Mouse (Mus musculus) hindbrain, postnatal 0 days (tissue): ENCODE results near the gene 9130008F23Rik. TPM values are rescaled to one million over a fixed set of nuclear protein-coding genes. Genes with fewer than 3 reads are reported as not detected.

Experiments
- ATAC-seq: fragments of 200-750 bp; cut with Nextera tagmentation; 2 replicates; pipeline ENCODE4 v1.8.0; 2017; ENCODE audit warnings: mild to moderate bottlenecking, moderate TSS enrichment, moderate library complexity
- DNase-seq: peaks from one replicate; pipeline ENCODE4 v3.0.0-alpha.2; 2015; ENCODE audit warnings: low spot score
- H3K27ac ChIP-seq: fragments of 300-500 bp; sonication (generic); 2 replicates; pipeline ENCODE4 v1.5.1; 2014; ENCODE audit warnings: mild to moderate bottlenecking
- H3K27me3 ChIP-seq: fragments of 300-500 bp; sonication (generic); 2 replicates; pipeline ENCODE4 v1.6.1; 2014; ENCODE audit warnings: low read length, mixed read lengths; ENCODE audit not compliant: insufficient read depth
- H3K36me3 ChIP-seq: fragments of 300-500 bp; sonication (generic); 2 replicates; pipeline ENCODE4 v1.6.1; 2014; ENCODE audit warnings: low read length, mixed read lengths; ENCODE audit not compliant: insufficient read depth
- H3K4me1 ChIP-seq: fragments of 300-500 bp; sonication (generic); 2 replicates; pipeline ENCODE4 v1.6.1; 2014; ENCODE audit warnings: antibody characterized with exemption, low read length, mixed read lengths; ENCODE audit not compliant: insufficient read depth
- H3K4me2 ChIP-seq: fragments of 300-500 bp; sonication (generic); 2 replicates; pipeline ENCODE4 v1.6.1; 2014; ENCODE audit warnings: low read depth, mild to moderate bottlenecking, low read length, moderate library complexity, mixed read lengths
- H3K4me3 ChIP-seq: fragments of 300-500 bp; sonication (generic); 2 replicates; pipeline ENCODE4 v1.5.1; 2014; ENCODE audit warnings: low read length
- H3K9ac ChIP-seq: fragments of 300-500 bp; sonication (generic); replicated peaks from 2 replicates; pipeline ENCODE4 v1.6.1; 2014; ENCODE audit warnings: mild to moderate bottlenecking, low read length, moderate library complexity, mixed read lengths
- H3K9me3 ChIP-seq: fragments of 300-500 bp; sonication (generic); 2 replicates; pipeline ENCODE4 v1.6.1; 2016; ENCODE audit warnings: low read length, mixed read lengths
- CTCF ChIP-seq: IDR thresholded peaks from 2 replicates; pipeline ENCODE4 v1.5.1; 2016; ENCODE audit warnings: antibody characterized with exemption, control low read depth, low read depth
- WGBS: fragments of 180-500 bp; shearing (Covaris S2); extraction: QIAGEN DNeasy Blood & Tissue Kit; methylation state at CpG from one replicate; pipeline ENCODE4 v1.1.7; 2014; 5-methylcytosine and 5-hydroxymethylcytosine counted together
- polyA plus RNA-seq: library from polyadenylated mRNA; unstranded; fragments of >200 nt; fragmentation: Nextera tagmentation; extraction: Ambion mirVana; gene quantifications from 2 replicates; pipeline ENCODE4 v1.2.1, GENCODE M21; 2015
- total RNA-seq: library from RNA; depleted of rRNA; stranded (reverse); fragments of >200 nt; gene quantifications from 2 replicates; pipeline ENCODE4 v1.2.3, GENCODE M21; 2014; rRNA removed

Gene 9130008F23Rik
- total RNA-seq (1.2 and 1.9 TPM in 2 replicates), polyA plus RNA-seq (0.89 TPM in 2 replicates)

- Histone ChIP-seq H3K27me3 (no peaks in the 10 kb centered on the region), H3K27ac (no peak within 1 kb of the TSS), H3K4me3 (peak within 1 kb of the TSS; percentile 55), H3K4me1 (peaks cover 7% of the 10 kb centered on the region; the same call in 1 of the 2 replicates), H3K36me3 (no peaks in the 10 kb centered on the region), H3K9ac (peak within 1 kb of the TSS; percentile 48), H3K4me2 (peak within 1 kb of the TSS; percentile 91), H3K9me3 (no peaks in the 10 kb centered on the region)
- peak; percentile 39 for DNase-seq
- WGBS: under 1% methylated on average over 40 of the region's 40 CpGs
- peak; percentile 66 for ATAC-seq
- TF ChIP-seq CTCF: no peak
Observed at GRCm38 (mm10) chr17:40879924-40880691, at the start of gene 9130008F23Rik. Gene 9130008F23Rik, minus strand, starts transcription at chr17:40880559.

- no peak overlapping the region for H3K4me3 ChIP-seq
- H3K9ac ChIP-seq: no peak overlapping the region
- TF ChIP-seq CTCF: no peak
- no peak overlapping the region for H3K27ac ChIP-seq
- 100% methylated on average over 1 of the region's 2 CpGs for whole genome bisulfite sequencing
- H3K4me1 ChIP-seq: no peaks in the 10 kb centered on the region
- H3K36me3 ChIP-seq: no peaks in the 10 kb centered on the region
- no peaks in the 10 kb centered on the region for H3K27me3 ChIP-seq
- no peak for ATAC-seq
- no peaks in the 10 kb centered on the region for H3K9me3 ChIP-seq
- H3K4me2 ChIP-seq: no peak overlapping the region
- DNase-seq: no peak
Observed at GRCm38 (mm10) chr17:40915499-40915898, 35.1 kb upstream of the 9130008F23Rik start.

GRCm38 (mm10) chr17:40914250-40914649, 33.9 kb upstream of the 9130008F23Rik start, which contains the start of gene Glyatl3:
Gene Glyatl3, minus strand, starts transcription at chr17:40914350.
- no peaks in the 10 kb centered on the region for H3K9me3 ChIP-seq
- no peak for ATAC-seq
- 94% methylated on average over 2 of the region's 2 CpGs for WGBS

GRCm38 (mm10) chr17:40904721-40905154, 24.4 kb upstream of the 9130008F23Rik start:
- no peak overlapping the region for H3K9ac ChIP-seq
- H3K27me3 ChIP-seq: no peaks in the 10 kb centered on the region
- peak overlapping the region; percentile 48 for H3K4me2 ChIP-seq
- no peaks in the 10 kb centered on the region for H3K4me1 ChIP-seq
- no peaks in the 10 kb centered on the region for H3K9me3 ChIP-seq
- ATAC-seq: peak; percentile 78
- no peak for TF ChIP-seq CTCF
- DNase-seq: peak; percentile 20
- H3K4me3 ChIP-seq: peak overlapping the region; percentile 18
- no peaks in the 10 kb centered on the region for H3K36me3 ChIP-seq
- H3K27ac ChIP-seq: no peak overlapping the region
- 6% methylated on average over 14 of the region's 14 CpGs for WGBS

More at GRCm38 (mm10) chr17:40914250-40914649, 33.9 kb upstream of the 9130008F23Rik start, which contains the start of gene Glyatl3:
- DNase-seq: no peak
- Histone ChIP-seq H3K36me3 (no peaks in the 10 kb centered on the region), H3K4me3 (no peak within 1 kb of the TSS), H3K9ac (no peak within 1 kb of the TSS), H3K27ac (no peak within 1 kb of the TSS), H3K27me3 (no peaks in the 10 kb centered on the region), H3K4me1 (no peaks in the 10 kb centered on the region), H3K4me2 (no peak within 1 kb of the TSS)
- TF ChIP-seq CTCF: no peak

GRCm38 (mm10) chr17:40904056-40904597, 23.8 kb upstream of the 9130008F23Rik start:
- no peaks in the 10 kb centered on the region for H3K36me3 ChIP-seq
- H3K9me3 ChIP-seq: no peaks in the 10 kb centered on the region
- no peak for TF ChIP-seq CTCF
- peak overlapping the region; percentile 48 for H3K4me2 ChIP-seq
- no peak overlapping the region for H3K27ac ChIP-seq
- DNase-seq (peak; percentile 4), ATAC-seq (peak; percentile 36)
- H3K27me3 ChIP-seq: no peaks in the 10 kb centered on the region
- H3K4me1 ChIP-seq: no peaks in the 10 kb centered on the region
- no peak overlapping the region for H3K4me3 ChIP-seq
- WGBS: 5% methylated on average over 11 of the region's 11 CpGs
- no peak overlapping the region for H3K9ac ChIP-seq

- ATAC-seq (no peak), DNase-seq (no peak)
- no peaks in the 10 kb centered on the region for H3K9me3 ChIP-seq
- no peaks in the 10 kb centered on the region for H3K27me3 ChIP-seq
- TF ChIP-seq CTCF: no peak
- no peak overlapping the region for H3K4me2 ChIP-seq
- H3K36me3 ChIP-seq: no peaks in the 10 kb centered on the region
- H3K27ac ChIP-seq: no peak overlapping the region
- WGBS: 65% methylated on average over 4 of the region's 4 CpGs
- H3K4me1 ChIP-seq: no peaks in the 10 kb centered on the region
- H3K9ac ChIP-seq: no peak overlapping the region
- no peak overlapping the region for H3K4me3 ChIP-seq
Observed at GRCm38 (mm10) chr17:40903345-40903744, 23.0 kb upstream of the 9130008F23Rik start.
